Mouse (Mus musculus) CH12.LX (cell line): ENCODE results near the gene Map2k6. TPM values are rescaled to one million over a fixed set of nuclear protein-coding genes. Genes with fewer than 3 reads are reported as not detected.

Experiments
- DNase-seq: peaks from one replicate; pipeline ENCODE4 v3.0.0-alpha.2; 2013; ENCODE audit errors: extremely low read depth
- H3K27ac ChIP-seq: 2 replicates; pipeline ENCODE4 v1.5.1; 2012; ENCODE audit warnings: low read depth, mild to moderate bottlenecking, control low read depth, moderate library complexity; ENCODE audit not compliant: insufficient read depth
- H3K27me3 ChIP-seq: replicated peaks from 2 replicates; pipeline ENCODE3; 2012; ENCODE audit warnings: inconsistent platforms
- H3K36me3 ChIP-seq, 2 experiments: replicated peaks in 1 of 2; 2 replicates each; pipeline versions ENCODE3 to v1.6.1; 2012; ENCODE audit warnings: inconsistent platforms in 1 of 2, low read length in 1 of 2, mild to moderate bottlenecking in 1 of 2, mixed read lengths in 1 of 2, moderate library complexity in 1 of 2; ENCODE audit not compliant: control insufficient read depth in 1 of 2, insufficient read depth in 1 of 2
- H3K4me1 ChIP-seq, 2 experiments: 2 replicates each; pipeline ENCODE4 v1.6.1; 2012; ENCODE audit warnings: inconsistent platforms in 1 of 2, moderate library complexity in 1 of 2; ENCODE audit not compliant: insufficient read depth in 2 of 2, control insufficient read depth in 1 of 2
- H3K4me2 ChIP-seq: 2 replicates; pipeline ENCODE4 v1.6.1; 2012; ENCODE audit warnings: low read depth, mild to moderate bottlenecking, control low read depth; ENCODE audit not compliant: poor library complexity, insufficient read depth, severe bottlenecking
- H3K4me3 ChIP-seq, 3 experiments: fragments of 150-350 bp in 1 of 3; sonication (generic) in 1 of 3; replicated peaks in 1 of 3; 2 replicates each; pipeline versions ENCODE3 to v1.5.1; 2011 to 2012; ENCODE audit warnings: low read depth in 2 of 3, low read length in 2 of 3, mild to moderate bottlenecking in 2 of 3, moderate library complexity in 2 of 3, control low read depth in 1 of 3, improper control_type of control experiment in 1 of 3, inconsistent platforms in 1 of 3, mixed read lengths in 1 of 3; ENCODE audit not compliant: poor library complexity in 1 of 3
- H3K79me2 ChIP-seq: replicated peaks from 2 replicates; pipeline ENCODE4 v1.6.1; 2012; ENCODE audit warnings: mild to moderate bottlenecking, moderate library complexity; ENCODE audit not compliant: control insufficient read depth, poor library complexity, insufficient read depth, severe bottlenecking; ENCODE audit errors: extremely low read depth
- H3K9ac ChIP-seq: 2 replicates; pipeline ENCODE4 v1.6.1; 2012; ENCODE audit warnings: low read depth, mild to moderate bottlenecking, control low read depth, moderate library complexity; ENCODE audit not compliant: insufficient read depth
- H3K9me3 ChIP-seq: replicated peaks from 2 replicates; pipeline ENCODE3; 2012; ENCODE audit warnings: low read length, inconsistent platforms, mixed read lengths
- BHLHE40 ChIP-seq: IDR thresholded peaks from 2 replicates; pipeline ENCODE4 v1.6.1; 2011; ENCODE audit warnings: mild to moderate bottlenecking, low read depth, low read length, improper control_type of control experiment
- CHD1 ChIP-seq: IDR thresholded peaks from 2 replicates; pipeline ENCODE4 v1.6.1; 2012; ENCODE audit warnings: low read depth, low read length, improper control_type of control experiment, inconsistent platforms
- CTCF ChIP-seq, 2 experiments: IDR thresholded peaks in 1 of 2; conservative IDR thresholded peaks in 1 of 2; 2 replicates each; pipeline ENCODE4 v1.5.1; 2011 to 2012; ENCODE audit warnings: low read depth in 2 of 2, low read length in 2 of 2, improper control_type of control experiment in 1 of 2, inconsistent platforms in 1 of 2, mild to moderate bottlenecking in 1 of 2, moderate library complexity in 1 of 2
- ELF1 ChIP-seq: IDR thresholded peaks from 2 replicates; pipeline ENCODE4 v1.6.1; 2014; ENCODE audit warnings: low read depth, mild to moderate bottlenecking, inconsistent platforms, low read length, improper control_type of control experiment
- EP300 ChIP-seq: IDR thresholded peaks from 2 replicates; pipeline ENCODE4 v1.6.1; 2011; ENCODE audit warnings: low read length, improper control_type of control experiment
- IRF4 ChIP-seq: IDR thresholded peaks from 2 replicates; pipeline ENCODE4 v1.6.1; 2014; ENCODE audit warnings: low read depth, mild to moderate bottlenecking, inconsistent platforms, low read length, improper control_type of control experiment
- JUN ChIP-seq: IDR thresholded peaks from 2 replicates; pipeline ENCODE4 v1.6.1; 2011; ENCODE audit warnings: low read depth, mild to moderate bottlenecking, low read length, improper control_type of control experiment, moderate library complexity; ENCODE audit not compliant: insufficient read depth
- JUND ChIP-seq: conservative IDR thresholded peaks from 2 replicates; pipeline ENCODE4 v1.6.1; 2011; ENCODE audit warnings: low read depth, low read length, improper control_type of control experiment
- MAFK ChIP-seq: IDR thresholded peaks from 2 replicates; pipeline ENCODE4 v1.6.1; 2011; ENCODE audit warnings: low read length, improper control_type of control experiment; ENCODE audit not compliant: insufficient replicate concordance
- MEF2A ChIP-seq: IDR thresholded peaks from 2 replicates; pipeline ENCODE4 v1.6.1; 2014; ENCODE audit warnings: low read depth, mild to moderate bottlenecking, inconsistent platforms, low read length, improper control_type of control experiment, borderline replicate concordance
- MXI1 ChIP-seq: IDR thresholded peaks from 2 replicates; pipeline ENCODE4 v1.6.1; 2011; ENCODE audit warnings: mild to moderate bottlenecking, low read depth, low read length, improper control_type of control experiment
- MYC ChIP-seq: IDR thresholded peaks from 2 replicates; pipeline ENCODE4 v1.6.1; 2011; ENCODE audit warnings: low read depth, mild to moderate bottlenecking, improper control_type of control experiment, low read length
- NELFE ChIP-seq: IDR thresholded peaks from 2 replicates; pipeline ENCODE4 v1.6.1; 2011; ENCODE audit warnings: low read depth, low read length, improper control_type of control experiment
- PAX5 ChIP-seq: IDR thresholded peaks from 2 replicates; pipeline ENCODE4 v1.6.1; 2012; ENCODE audit warnings: low read length, inconsistent platforms, mixed read lengths
- POLR2A ChIP-seq: IDR thresholded peaks from 2 replicates; pipeline ENCODE4 v1.6.1; 2011; ENCODE audit warnings: low read depth, mild to moderate bottlenecking, improper control_type of control experiment, low read length
- RAD21 ChIP-seq: IDR thresholded peaks from 2 replicates; pipeline ENCODE4 v1.6.1; 2011; ENCODE audit warnings: low read depth, mild to moderate bottlenecking, low read length, improper control_type of control experiment, moderate library complexity
- SIN3A ChIP-seq: IDR thresholded peaks from 2 replicates; pipeline ENCODE4 v1.6.1; 2012; ENCODE audit warnings: low read length, improper control_type of control experiment, inconsistent platforms
- SMC3 ChIP-seq: IDR thresholded peaks from 2 replicates; pipeline ENCODE4 v1.6.1; 2011; ENCODE audit warnings: low read depth, low read length, improper control_type of control experiment
- TBP ChIP-seq: conservative IDR thresholded peaks from 2 replicates; pipeline ENCODE4 v1.6.1; 2011; ENCODE audit warnings: low read depth, low read length, improper control_type of control experiment
- TCF12 ChIP-seq: IDR thresholded peaks from 2 replicates; pipeline ENCODE4 v1.6.1; 2014; ENCODE audit warnings: low read depth, mild to moderate bottlenecking, inconsistent platforms, low read length, improper control_type of control experiment
- USF2 ChIP-seq: conservative IDR thresholded peaks from 2 replicates; pipeline ENCODE4 v1.6.1; 2011; ENCODE audit warnings: low read depth, low read length, improper control_type of control experiment
- dilution Hi-C: fragments of 300-500 bp; cut with MboI; formaldehyde crosslinking; loops from 2 replicates; pipeline ENCODE4 v1.14.3; 2020; ENCODE audit warnings: low sequenced_read_pairs; ENCODE audit not compliant: extremely low pct_unique_long_range_greater_than_20kb, extremely low pct_ligation_motif_present
- in situ Hi-C: fragments of 300-500 bp; cut with MboI; formaldehyde crosslinking; loops from 3 replicates; pipeline ENCODE4 v1.14.3; 2019; ENCODE audit warnings: low sequenced_read_pairs, low pct_ligation_motif_present, low pct_unique_long_range_greater_than_20kb, mixed read lengths
- polyA plus RNA-seq: library from polyadenylated mRNA; unstranded; fragments of >175 nt; gene quantifications from 2 replicates; pipeline ENCODE4 v1.2.1, GENCODE M21; 2012; ENCODE audit warnings: low read depth; ENCODE audit not compliant: insufficient read length
- total RNA-seq, 2 experiments: library from RNA; depleted of rRNA; stranded (reverse); fragments of 300-350 nt in 1 of 2; fragments of >200 nt in 1 of 2; gene quantifications; 2 replicates each; pipeline ENCODE4 v1.2.3; 2012 to 2014

The Map2k6 gene
- total and polyA plus RNA-seq, 3 experiments, result 16.8 to 21.9 (median 18.0) TPM

DNA sequence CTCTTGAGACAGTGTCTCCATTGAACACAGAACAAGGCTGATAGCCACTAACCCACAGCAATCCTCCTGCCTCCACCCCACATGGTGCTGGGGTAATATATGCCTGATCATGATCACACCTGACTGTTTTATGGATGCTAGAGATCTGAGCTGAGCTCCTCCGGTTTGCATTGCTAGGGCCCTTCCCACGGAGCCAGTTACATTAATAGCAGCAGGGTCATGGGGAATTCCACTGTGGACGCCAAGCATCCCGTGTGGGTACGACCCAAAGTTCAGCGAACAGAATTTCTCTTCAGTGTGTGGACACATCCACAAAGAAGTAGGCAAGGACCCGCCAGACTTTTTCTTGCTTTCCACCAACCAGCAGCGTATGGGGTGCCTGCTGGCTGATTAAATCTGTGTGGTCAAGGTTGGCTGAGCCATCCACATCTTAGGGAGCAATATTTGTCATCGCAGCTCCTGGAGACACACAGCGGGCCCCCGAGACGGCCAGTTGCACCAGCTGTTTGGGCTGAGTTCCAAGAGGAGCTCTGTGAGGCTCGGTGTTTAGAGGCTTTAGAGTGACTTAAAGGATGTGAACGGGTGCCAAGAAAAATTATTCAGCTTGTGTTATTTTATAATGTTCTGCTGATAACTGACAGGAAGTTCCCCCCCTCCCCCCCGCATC, 51.3 kb downstream of the Map2k6 start:
- H3K9me3 ChIP-seq, result peaks cover 2% of the 10 kb centered on the region
- peak overlapping the region; percentile 34 for H3K4me2 ChIP-seq
- H3K4me1 ChIP-seq, result peaks cover 27 to 41% of the 10 kb centered on the region in 2 experiments
- H3K9ac ChIP-seq, result peak overlapping the region; percentile 43; the same call in 1 of the 2 replicates
- no peak for TF ChIP-seq TBP
- TF ChIP-seq MEF2A, result no peak
- 0 out of 2 replicates have a peak, but pooled peaks have one; percentile 30 for TF ChIP-seq BHLHE40
- no peak for TF ChIP-seq POLR2A
- TF ChIP-seq SIN3A, result no peak
- no peak for TF ChIP-seq EP300
- TF ChIP-seq TCF12, result 0 out of 2 replicates have a peak, but pooled peaks have one; percentile 32
- TF ChIP-seq MAFK, result no peak
- no peak for TF ChIP-seq PAX5
- TF ChIP-seq MYC, result no peak
- no peak; the same call in 1 of the 2 replicates for TF ChIP-seq IRF4
- TF ChIP-seq USF2, result no peak
- no peak for TF ChIP-seq NELFE
- 0 out of 2 replicates have a peak, but pooled peaks have one; percentile 18 for TF ChIP-seq ELF1
- TF ChIP-seq SMC3, result no peak
- TF ChIP-seq RAD21, result no peak
- TF ChIP-seq CTCF (conservative IDR thresholded peaks at IDR 0.05 in 1 of 2, IDR thresholded peaks at IDR 0.05 in 1 of 2; ENCODE audit: low read depth in 2 of 2, low read length in 2 of 2), result no peak
- peak overlapping the region; percentile 22; the same call in 1 of the 2 replicates for H3K27ac ChIP-seq
- peaks cover 0 to 8% of the 10 kb centered on the region in 2 experiments for H3K36me3 ChIP-seq
- no peaks in the 10 kb centered on the region for H3K79me2 ChIP-seq
- H3K4me3 ChIP-seq, result no peak overlapping the region
- no peaks in the 10 kb centered on the region for H3K27me3 ChIP-seq
- no peak for DNase-seq
- in situ Hi-C loops (no loop called here), dilution Hi-C loops (no loop called here)

DNA sequence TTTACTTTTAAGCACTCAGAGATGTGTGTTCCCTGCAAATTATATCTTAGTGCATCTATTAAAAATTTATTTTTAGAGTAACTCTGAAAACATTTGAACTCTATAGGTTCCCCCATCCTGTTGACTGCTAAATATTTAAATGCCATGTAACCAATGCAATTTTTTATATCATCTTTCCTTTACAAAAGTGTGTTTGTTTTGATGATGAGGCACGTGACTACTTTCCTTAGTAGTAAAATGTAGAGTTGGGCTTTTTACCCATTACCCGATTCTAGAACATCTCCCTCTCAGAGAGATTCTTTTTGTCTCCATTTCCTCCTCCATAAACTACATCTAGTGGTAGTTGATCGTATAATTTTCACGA, 51.8 kb downstream of the Map2k6 start:
- H3K36me3 ChIP-seq, result peaks cover 0 to 8% of the 10 kb centered on the region in 2 experiments
- TF ChIP-seq JUND (no peak), CHD1 (no peak), NELFE (no peak), MXI1 (no peak), RAD21 (no peak), BHLHE40 (no peak), ELF1 (0 out of 2 replicates have a peak, but pooled peaks have one; percentile 1), MYC (no peak), JUN (no peak)
- no peak overlapping the region for H3K9ac ChIP-seq
- H3K27me3 ChIP-seq, result no peaks in the 10 kb centered on the region
- no peak overlapping the region for H3K4me3 ChIP-seq
- H3K27ac ChIP-seq, result no peak overlapping the region
- H3K4me2 ChIP-seq, result no peak overlapping the region
- DNase-seq, result no peak
- no peaks in the 10 kb centered on the region for H3K9me3 ChIP-seq
- dilution Hi-C loops, result no loop called here
- no peaks in the 10 kb centered on the region for H3K79me2 ChIP-seq
- H3K4me1 ChIP-seq, result peaks cover 26 to 44% of the 10 kb centered on the region in 2 experiments
- in situ Hi-C loops, result no loop called here
